Mouse (Mus musculus) CH12.LX (cell line): ENCODE data around the gene Qpctl.

ENCODE experiments used
- CHD1 ChIP-seq: IDR thresholded peaks from 2 replicates; pipeline ENCODE4 v1.6.1; 2012; ENCODE audit warnings: low read depth, low read length, improper control_type of control experiment, inconsistent platforms
- CTCF ChIP-seq, 2 experiments: IDR thresholded peaks in 1 of 2; conservative IDR thresholded peaks in 1 of 2; 2 replicates each; pipeline ENCODE4 v1.5.1; 2011 to 2012; ENCODE audit warnings: low read depth in 2 of 2, low read length in 2 of 2, improper control_type of control experiment in 1 of 2, inconsistent platforms in 1 of 2, mild to moderate bottlenecking in 1 of 2, moderate library complexity in 1 of 2
- HCFC1 ChIP-seq: IDR thresholded peaks from 2 replicates; pipeline ENCODE4 v1.6.1; 2012; ENCODE audit warnings: low read depth, mild to moderate bottlenecking, inconsistent platforms, low read length, improper control_type of control experiment
- MAFK ChIP-seq: IDR thresholded peaks from 2 replicates; pipeline ENCODE4 v1.6.1; 2011; ENCODE audit warnings: low read length, improper control_type of control experiment; ENCODE audit not compliant: insufficient replicate concordance
- MAX ChIP-seq: IDR thresholded peaks from 2 replicates; pipeline ENCODE4 v1.6.1; 2011; ENCODE audit warnings: low read length, improper control_type of control experiment
- MAZ ChIP-seq: IDR thresholded peaks from 2 replicates; pipeline ENCODE4 v1.6.1; 2012; ENCODE audit warnings: low read depth, mild to moderate bottlenecking, inconsistent platforms, low read length, improper control_type of control experiment, moderate library complexity
- MXI1 ChIP-seq: IDR thresholded peaks from 2 replicates; pipeline ENCODE4 v1.6.1; 2011; ENCODE audit warnings: mild to moderate bottlenecking, low read depth, low read length, improper control_type of control experiment
- MYC ChIP-seq: IDR thresholded peaks from 2 replicates; pipeline ENCODE4 v1.6.1; 2011; ENCODE audit warnings: low read depth, mild to moderate bottlenecking, improper control_type of control experiment, low read length
- SIN3A ChIP-seq: IDR thresholded peaks from 2 replicates; pipeline ENCODE4 v1.6.1; 2012; ENCODE audit warnings: low read length, improper control_type of control experiment, inconsistent platforms
- USF1 ChIP-seq: IDR thresholded peaks from 2 replicates; pipeline ENCODE4 v1.6.1; 2014; ENCODE audit warnings: low read depth, mild to moderate bottlenecking, inconsistent platforms, low read length, improper control_type of control experiment
- ZC3H11A ChIP-seq: IDR thresholded peaks from 2 replicates; pipeline ENCODE4 v1.6.1; 2012; ENCODE audit warnings: low read depth, mild to moderate bottlenecking, inconsistent platforms, low read length, improper control_type of control experiment
- ZKSCAN1 ChIP-seq: IDR thresholded peaks from 2 replicates; pipeline ENCODE4 v1.6.1; 2012; ENCODE audit warnings: low read depth, inconsistent platforms, low read length, improper control_type of control experiment, borderline replicate concordance
- ZNF384 ChIP-seq: IDR thresholded peaks from 2 replicates; pipeline ENCODE4 v1.6.1; 2012; ENCODE audit warnings: low read depth, low read length, improper control_type of control experiment, inconsistent platforms

GRCm38 (mm10) chr7:19121686-19122085 is 27.4 kb downstream of the Qpctl start:
- TF ChIP-seq MAFK (no peak), USF1 (no peak), CHD1 (no peak), MAX (no peak), ZKSCAN1 (no peak), ZNF384 (no peak), ZC3H11A (no peak), HCFC1 (no peak), CTCF (conservative IDR thresholded peaks at IDR 0.05 in 1 of 2, IDR thresholded peaks at IDR 0.05 in 1 of 2; ENCODE audit: low read depth in 2 of 2, low read length in 2 of 2) (no peak), MYC (no peak), MXI1 (no peak), SIN3A (no peak), MAZ (no peak)
